Mouse (Mus musculus) heart, embryonic 13.5 days (tissue): ENCODE results near the gene Fbf1. TPM values are rescaled to one million over a fixed set of nuclear protein-coding genes. Genes with fewer than 3 reads are reported as not detected.
"Not testable (repeated sequence)": the region's sequence is repeated elsewhere in the genome, so short reads cannot be mapped to it uniquely, and the experiment has no call there.

Experiments used
- ATAC-seq: fragments of 200-750 bp; cut with Nextera tagmentation; 2 replicates; pipeline ENCODE4 v1.8.0; 2017; ENCODE audit warnings: moderate TSS enrichment; ENCODE audit not compliant: insufficient number of reproducible peaks, low FRiP score, low TSS enrichment; ENCODE audit errors: extremely low read depth
- H3K27ac ChIP-seq: fragments of 300-500 bp; sonication (generic); replicated peaks from 2 replicates; pipeline ENCODE4 v1.5.1; 2015; ENCODE audit warnings: moderate library complexity, mild to moderate bottlenecking, inconsistent platforms
- H3K27me3 ChIP-seq: fragments of 300-500 bp; sonication (generic); replicated peaks from 2 replicates; pipeline ENCODE4 v1.6.1; 2015; ENCODE audit warnings: mild to moderate bottlenecking, inconsistent platforms
- H3K36me3 ChIP-seq: fragments of 300-500 bp; sonication (generic); 2 replicates; pipeline ENCODE4 v1.6.1; 2015; ENCODE audit warnings: mild to moderate bottlenecking, inconsistent platforms
- H3K4me1 ChIP-seq: fragments of 300-500 bp; sonication (generic); 2 replicates; pipeline ENCODE4 v1.6.1; 2015; ENCODE audit warnings: inconsistent platforms
- H3K4me2 ChIP-seq: fragments of 300-500 bp; sonication (generic); 2 replicates; pipeline ENCODE4 v1.6.1; 2015; ENCODE audit warnings: inconsistent platforms, mild to moderate bottlenecking, moderate library complexity
- H3K4me3 ChIP-seq: fragments of 300-500 bp; sonication (generic); 2 replicates; pipeline ENCODE4 v1.5.1; 2015; ENCODE audit warnings: moderate library complexity, mild to moderate bottlenecking, inconsistent platforms
- H3K9ac ChIP-seq: fragments of 300-500 bp; sonication (generic); 2 replicates; pipeline ENCODE4 v1.6.1; 2015; ENCODE audit warnings: inconsistent platforms, mild to moderate bottlenecking, moderate library complexity
- H3K9me3 ChIP-seq: fragments of 300-500 bp; sonication (generic); 2 replicates; pipeline ENCODE4 v1.6.1; 2016; ENCODE audit warnings: inconsistent platforms
- WGBS: fragments of 180-500 bp; shearing (Covaris S2); methylation state at CpG from one replicate; pipeline ENCODE4 v1.1.7; 2015; ENCODE audit warnings: mixed read lengths; 5-methylcytosine and 5-hydroxymethylcytosine counted together
- polyA plus RNA-seq: library from polyadenylated mRNA; unstranded; fragments of >200 nt; fragmentation: Nextera tagmentation; extraction: Ambion mirVana; gene quantifications from 2 replicates; pipeline ENCODE4 v1.2.1, GENCODE M21; 2015

Gene Fbf1
- polyA plus RNA-seq, 1 experiment from 2014 or later = 24.4 TPM

GRCm38 (mm10) chr11:116096213-116097108 lies 71.5 kb downstream of the Fbf1 start:
- no peak for ATAC-seq
- Histone ChIP-seq H3K9ac (no peak overlapping the region), H3K36me3 (no peaks in the 10 kb centered on the region), H3K9me3 (peaks cover 6% of the 10 kb centered on the region; the same call in 1 of the 2 replicates), H3K4me3 (no peak overlapping the region), H3K27ac (no peak overlapping the region), H3K4me2 (no peak overlapping the region), H3K4me1 (peaks cover 42% of the 10 kb centered on the region), H3K27me3 (no peaks in the 10 kb centered on the region)
- 90% methylated on average over 5 of the region's 5 CpGs for WGBS

DNA sequence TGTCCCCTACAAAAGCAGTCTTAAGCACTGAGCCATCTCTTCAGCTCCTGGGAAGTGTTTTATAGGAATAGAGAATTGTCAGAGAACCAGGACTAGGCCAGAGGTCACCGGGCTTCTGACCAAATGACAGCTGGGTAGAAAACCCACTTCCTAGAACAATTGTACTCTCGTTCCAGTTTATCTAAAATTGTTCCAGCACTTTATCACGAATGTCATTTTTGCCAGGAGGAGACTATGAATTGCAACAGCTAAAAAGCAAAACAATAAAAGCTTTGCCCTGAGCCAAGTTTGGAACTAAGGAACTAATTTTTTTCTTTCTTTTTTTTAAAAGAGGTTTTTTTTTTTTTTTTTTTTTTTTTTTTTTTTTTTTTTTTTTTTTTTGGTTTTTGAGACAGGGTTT lies 72.4 kb downstream of the Fbf1 start:
- H3K27me3 ChIP-seq = no peaks in the 10 kb centered on the region
- H3K4me3 ChIP-seq = no peak overlapping the region
- H3K4me1 ChIP-seq = peaks cover 33% of the 10 kb centered on the region
- H3K9ac ChIP-seq = no peak overlapping the region
- no peak for ATAC-seq
- H3K4me2 ChIP-seq = no peak overlapping the region
- 58% methylated on average over 3 of the region's 3 CpGs for WGBS
- peak overlapping the region; percentile 46; the same call in 1 of the 2 replicates for H3K27ac ChIP-seq
- H3K9me3 ChIP-seq = peaks cover 6% of the 10 kb centered on the region; the same call in 1 of the 2 replicates
- no peaks in the 10 kb centered on the region for H3K36me3 ChIP-seq

- H3K4me2 ChIP-seq = peak overlapping the region; percentile 38
- H3K9me3 ChIP-seq = peaks cover 6% of the 10 kb centered on the region; the same call in 1 of the 2 replicates
- no peaks in the 10 kb centered on the region for H3K36me3 ChIP-seq
- ATAC-seq = no peak
- H3K4me3 ChIP-seq = no peak overlapping the region
- H3K9ac ChIP-seq = peak overlapping the region; percentile 64; the same call in 1 of the 2 replicates
- WGBS = 23% methylated on average over 16 of the region's 16 CpGs
- no peaks in the 10 kb centered on the region for H3K27me3 ChIP-seq
- peaks cover 17% of the 10 kb centered on the region for H3K4me1 ChIP-seq
- H3K27ac ChIP-seq = peak overlapping the region; percentile 83
Observed at GRCm38 (mm10) chr11:116093771-116094565, 74.0 kb downstream of the Fbf1 start.

DNA sequence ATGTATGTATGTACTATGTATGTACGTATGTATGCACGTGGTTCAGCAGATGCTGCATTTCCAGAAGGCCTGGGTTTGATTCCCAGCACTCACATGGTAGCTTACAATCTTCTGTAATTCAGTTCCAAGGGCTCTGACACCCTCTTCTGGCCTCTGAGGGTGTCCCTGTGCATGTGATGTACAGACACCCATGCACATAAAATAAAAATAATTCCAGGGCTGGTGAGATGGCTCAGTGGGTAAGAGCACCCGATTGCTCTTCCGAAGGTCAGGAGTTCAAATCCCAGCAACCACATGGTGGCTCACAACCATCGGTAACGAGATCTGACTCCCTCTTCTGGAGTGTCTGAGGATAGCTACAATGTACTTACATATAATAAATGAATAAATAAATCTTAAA lies 75.0 kb downstream of the Fbf1 start:
- 87% methylated on average over 6 of the region's 6 CpGs for WGBS

More for the DNA sequence above, 75.0 kb downstream of the Fbf1 start:
- H3K9ac ChIP-seq, ATAC-seq, H3K27me3 ChIP-seq, H3K36me3 ChIP-seq, H3K4me3 ChIP-seq, H3K9me3 ChIP-seq, H3K4me2 ChIP-seq: not testable (repeated sequence)
- Histone ChIP-seq H3K4me1 (peaks cover 16% of the 10 kb centered on the region), H3K27ac (peak overlapping the region; percentile 83)

Other genes starting within 250 kb of the Fbf1 start
- 23.3 and 24.8 TPM in 2 replicates for gene Sap30bp, start 234.9 kb downstream of the Fbf1 start, polyA plus RNA-seq
- 11.6 and 12.7 TPM in 2 replicates for gene Recql5, start 234.7 kb downstream of the Fbf1 start, polyA plus RNA-seq
- gene Itgb4, start 193.5 kb downstream of the Fbf1 start, polyA plus RNA-seq = 0.99 and 1.1 TPM in 2 replicates
- 150 and 178 TPM in 2 replicates for gene Galk1, start 155.4 kb downstream of the Fbf1 start, polyA plus RNA-seq
- 647 and 691 TPM in 2 replicates for gene H3f3b, start 140.2 kb downstream of the Fbf1 start, polyA plus RNA-seq
- gene Unk, start 137.8 kb downstream of the Fbf1 start, polyA plus RNA-seq = 22.8 and 23.9 TPM in 2 replicates
- gene Unc13d, start 90.2 kb downstream of the Fbf1 start, polyA plus RNA-seq = 1.5 and 2.3 TPM in 2 replicates
- gene Wbp2, start 81.2 kb downstream of the Fbf1 start, polyA plus RNA-seq = 134 and 138 TPM in 2 replicates
- 46.1 and 51.1 TPM in 2 replicates for gene Trim47, start 41.0 kb downstream of the Fbf1 start, polyA plus RNA-seq
- gene Trim65, start 37.0 kb downstream of the Fbf1 start, polyA plus RNA-seq = 4.2 and 4.3 TPM in 2 replicates
- 82.4 and 92.2 TPM in 2 replicates for gene Mrpl38, start 29.3 kb downstream of the Fbf1 start, polyA plus RNA-seq
- 82.1 and 88.7 TPM in 2 replicates for gene Ten1, start 30.7 kb upstream of the Fbf1 start, polyA plus RNA-seq
- gene Acox1, start 30.9 kb upstream of the Fbf1 start, polyA plus RNA-seq = 29.0 and 31.0 TPM in 2 replicates
- gene Evpl, start 69.9 kb upstream of the Fbf1 start, polyA plus RNA-seq = 0.42 and 0.48 TPM in 2 replicates
- gene Srp68, start 106.1 kb upstream of the Fbf1 start, polyA plus RNA-seq = 63.6 and 64.6 TPM in 2 replicates
- gene Galr2, start 112.8 kb upstream of the Fbf1 start, polyA plus RNA-seq = not detected in 2 replicates
- gene Exoc7, start 139.1 kb upstream of the Fbf1 start, polyA plus RNA-seq = 45.0 and 46.0 TPM in 2 replicates
- 0.09 and 0.14 TPM in 2 replicates for gene Foxj1, start 167.2 kb upstream of the Fbf1 start, polyA plus RNA-seq
- gene Rnf157, start 244.9 kb upstream of the Fbf1 start, polyA plus RNA-seq = 4.0 and 6.1 TPM in 2 replicates